Mouse (Mus musculus) inflammation-experienced regulatory T-cells, adult 16 weeks (primary cell): ENCODE results near the gene Rab3c. TPM values are rescaled to one million over a fixed set of nuclear protein-coding genes. Genes with fewer than 3 reads are reported as not detected.

Experiments
- polyA plus RNA-seq: library from polyadenylated mRNA; unstranded; fragments of 100-300 nt; shearing (Covaris generic); gene quantifications from one replicate; pipeline ENCODE4 v1.2.1, GENCODE M21; 2017

Gene Rab3c
- not detected for polyA plus RNA-seq

GRCm38 (mm10) chr13:110280563-110281144, at the start of gene Rab3c:
Gene Rab3c (minus strand): TSS chr13:110280996.

Other genes with a start within 250 kb of the Rab3c start
- 0.20 TPM for gene Gapt, start 76.2 kb upstream of the Rab3c start, polyA plus RNA-seq
- 2.3 TPM for gene Plk2, start 114.0 kb upstream of the Rab3c start, polyA plus RNA-seq